Mouse (Mus musculus): ENCODE measurements around the gene Irf6.

- no peak for TF ChIP-seq POLR2A (IDR thresholded peaks at IDR 0.05; ENCODE audit: extremely low read depth, insufficient read depth, low read length)
- TF ChIP-seq CTCF (IDR thresholded peaks at IDR 0.05; ENCODE audit: extremely low read depth, insufficient read depth, low read length), result no peak
Measured at GRCm38 (mm10) chr1:193156316-193157110, 3.6 kb downstream of the Irf6 start.

Data from cortical plate, adult 2 months (tissue).